Comparison of ENCODE assay signal across 9 mouse cellular contexts in genomic region chr5:32195857-32196609, GRCm38 (mm10). TPM values are rescaled to one million over a fixed set of nuclear protein-coding genes. Genes with fewer than 3 reads are reported as not detected.
A peak's percentile ranks its signal among the peaks of the same experiment; 100 is the strongest.
DNase-seq lines count a peak whose midpoint lies in the region; ATAC-seq lines count a peak whose summit lies in the region.
"Had no signal": no experiment of that assay in that cellular context is flagged by ENCODE, and none has a peak within 500 bp of the region (broad histone marks: within the 10 kb centered on the region; RNA-seq: fewer than 3 reads in every experiment).

No protein-coding gene starts in this region.

- peak; percentile 16 for DNase-seq in heart, adult 8-10 months (ENCODE audit: low spot score)
- no peak for DNase-seq in heart, postnatal 14 days
- DNase-seq in MN1 (ENCODE audit: low spot score), result peak; percentile 52
- peak; percentile 47 for DNase-seq in kidney, adult 9 months
- no peak for DNase-seq in cerebellum, adult 9-10 months
- DNase-seq in spleen, adult 12 weeks (ENCODE audit: low spot score), result no peak
- no peak for DNase-seq in frontal cortex, postnatal 14 days (ENCODE audit: low spot score in 2 of 2)
- DNase-seq: adrenal gland, adult 8-10 months had no signal

- intact Hi-C loops in heart, postnatal 14 days (cut with DNase I), result loop anchor here (2.0 to 10.0 kb wide), 3 partner anchors 53 to 601 kb away; partner anchors contain the start of genes Babam2, Mrpl33 and Rbks

- peak; percentile 26; the same call in 1 of the 2 replicates for ATAC-seq in megakaryocyte, adult 5-6 weeks (ENCODE audit: poor library complexity, severe bottlenecking)

RNA-seq across cellular contexts. Expression of gene Plb1, which starts 36.5 kb away (rescaled TPM):
- 1 to 10 TPM in 3 of 4 experiments, under 1 TPM in 1; 0.92 to 2.8 (median 1.7) TPM for total RNA-seq in heart, adult 8-10 months (2022)
- total RNA-seq in heart, postnatal 14 days (2021), result 1 to 10 TPM; 1.5 to 2.0 TPM
- not detected in 2 replicates for total RNA-seq in megakaryocyte, adult 5-6 weeks (2015)
- not detected in 2 replicates for total RNA-seq in megakaryocyte, adult 5-6 weeks (2017)

Comparison
In these comparisons a context has a peak if more than half of its experiments do, and no peak if none do; other contexts are left out.
1. DNase-seq: peak in heart, adult 8-10 months (single experiment), MN1 (single experiment) and kidney, adult 9 months (single experiment); none in heart, postnatal 14 days (0 of 2), cerebellum, adult 9-10 months (single experiment), spleen, adult 12 weeks (single experiment) and frontal cortex, postnatal 14 days (0 of 2).